Mouse (Mus musculus): ENCODE results near the gene P4ha1.
"Not testable (repeated sequence)": the region's sequence is repeated elsewhere in the genome, so short reads cannot be mapped to it uniquely, and the experiment has no call there.

P4ha1 gene

DNA sequence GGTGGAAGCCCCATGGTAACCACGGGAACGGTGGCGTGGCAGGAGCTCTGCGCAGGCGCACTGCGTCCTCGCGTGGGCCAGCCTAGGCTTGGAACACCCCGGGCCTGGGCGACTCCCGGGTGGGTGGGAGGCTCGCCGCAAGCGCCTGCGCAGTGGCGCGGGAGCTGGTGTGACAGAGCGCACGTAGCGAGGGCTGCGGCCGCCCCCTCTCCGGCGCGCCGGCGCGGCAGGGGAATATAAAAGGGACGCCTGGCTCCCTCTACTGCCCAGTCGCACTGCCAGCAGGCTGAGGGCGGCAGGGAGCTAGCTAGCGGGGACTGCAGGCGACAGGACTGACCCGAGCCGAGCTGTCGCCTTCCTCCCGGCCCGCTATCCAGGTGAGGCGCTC, at the start of gene P4ha1:
Gene P4ha1 (plus strand): TSS at position 197 of the 388 bp plus-strand sequence.
- peak; percentile 100 for DNase-seq

GRCm38 (mm10) chr10:59275745-59276144, 47.4 kb upstream of the P4ha1 start:
- no peak for DNase-seq

- DNase-seq = peak; percentile 55
Measured at GRCm38 (mm10) chr10:59277116-59277515, 46.0 kb upstream of the P4ha1 start.

DNA sequence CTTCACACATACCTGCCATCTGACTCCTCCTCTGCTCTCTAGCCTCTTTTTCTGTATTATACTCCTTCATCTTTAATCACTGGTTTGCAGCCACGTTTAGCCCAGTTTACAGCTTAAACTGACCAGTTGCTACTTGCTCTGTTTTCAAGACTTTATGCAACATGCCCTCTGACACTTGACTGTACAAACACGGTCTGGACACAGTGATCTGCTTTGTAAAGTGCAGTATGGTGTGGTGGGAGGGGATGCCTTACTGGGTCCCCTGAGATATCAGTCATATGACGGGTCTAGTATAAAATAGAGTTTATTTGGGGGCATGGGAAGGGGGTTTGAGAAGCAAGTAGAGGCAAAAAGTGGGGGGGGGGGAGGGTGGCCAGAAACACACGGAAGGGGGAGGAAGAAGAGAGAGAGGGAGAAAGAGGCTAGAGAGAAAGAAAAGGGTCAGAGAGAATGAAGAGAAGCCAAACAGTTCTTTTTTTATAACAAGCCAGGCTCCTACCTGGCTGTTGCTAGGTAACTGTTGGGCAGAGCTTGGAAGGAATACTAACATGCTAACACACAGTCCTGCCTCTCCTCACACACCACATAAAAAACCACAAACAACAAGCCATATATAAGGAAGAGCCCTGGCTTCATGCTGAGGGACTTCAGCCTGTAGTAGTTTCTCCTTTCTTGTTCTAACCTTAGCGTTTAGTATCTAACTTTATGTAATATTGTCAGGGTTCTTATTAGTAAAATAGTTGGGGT, 45.2 kb upstream of the P4ha1 start:
- DNase-seq = no peak

GRCm38 (mm10) chr10:59283164-59283563, 39.9 kb upstream of the P4ha1 start:
- DNase-seq = no peak

DNA sequence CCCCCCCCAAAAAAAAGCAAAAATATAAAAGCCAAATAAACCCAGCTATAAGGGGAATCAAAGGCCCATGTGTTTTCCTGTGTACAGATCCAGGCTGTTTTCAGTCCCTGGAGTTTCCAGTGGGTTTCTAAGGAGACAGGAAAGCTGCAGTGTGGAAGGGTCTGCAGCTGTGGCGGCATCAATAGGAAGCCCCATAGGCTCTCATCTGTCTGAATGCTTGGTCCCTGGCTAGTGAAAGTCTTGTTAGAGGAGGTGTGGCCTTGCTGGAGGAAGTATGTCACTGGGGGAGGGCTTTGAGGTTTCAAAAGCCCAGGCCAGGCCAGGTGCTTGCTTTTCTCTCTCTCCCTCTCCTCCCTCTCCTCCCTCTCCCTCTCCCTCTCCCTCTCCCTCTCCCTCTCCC, 39.3 kb upstream of the P4ha1 start:
- DNase-seq = no peak

- peak; percentile 83 for DNase-seq
Measured at GRCm38 (mm10) chr10:59285530-59285929, 37.6 kb upstream of the P4ha1 start.

DNA sequence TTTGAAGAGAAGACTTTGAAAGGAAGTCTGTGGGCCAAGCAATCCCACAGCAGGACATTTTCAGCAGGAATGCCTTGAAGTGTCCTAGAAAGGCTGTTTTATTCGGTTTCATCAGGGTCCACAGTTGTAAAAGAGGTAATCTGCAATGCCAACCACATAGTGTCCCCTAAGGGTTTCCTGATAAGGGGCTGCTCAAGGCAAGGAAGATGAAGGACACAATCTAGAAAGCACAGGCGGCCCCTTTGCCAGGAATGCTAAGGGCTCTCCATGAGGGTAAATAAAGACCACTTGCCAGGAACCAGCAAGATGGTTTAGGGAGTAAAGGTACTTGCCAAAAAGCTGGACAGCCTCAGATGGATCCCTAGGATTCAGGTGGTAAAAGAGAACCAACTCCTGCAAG, 35.8 kb upstream of the P4ha1 start:
- no peak for DNase-seq

DNA sequence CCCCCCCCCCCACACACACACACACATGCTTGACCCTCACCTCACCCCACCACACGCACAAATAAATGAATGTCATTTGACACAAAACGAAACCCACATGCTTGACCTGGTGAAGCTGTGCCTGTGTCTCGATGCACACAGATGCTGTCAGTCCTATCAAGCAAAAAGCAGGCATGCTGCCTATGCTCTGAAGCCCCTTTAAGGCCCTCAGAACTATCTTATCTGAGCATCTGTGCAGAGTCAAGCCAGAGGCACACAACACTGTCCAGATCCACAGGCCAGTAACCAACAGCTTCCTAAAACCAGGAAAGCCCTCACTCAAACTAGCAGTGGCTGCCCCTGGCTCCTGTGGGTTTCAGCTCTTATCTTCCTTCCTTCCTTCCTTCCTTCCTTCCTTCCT, 35.4 kb upstream of the P4ha1 start:
- no peak for DNase-seq

- no peak for DNase-seq
Measured at GRCm38 (mm10) chr10:59289062-59289461, 34.0 kb upstream of the P4ha1 start.

- peak; percentile 52 for DNase-seq
Measured at GRCm38 (mm10) chr10:59291536-59291935, 31.6 kb upstream of the P4ha1 start.

DNA sequence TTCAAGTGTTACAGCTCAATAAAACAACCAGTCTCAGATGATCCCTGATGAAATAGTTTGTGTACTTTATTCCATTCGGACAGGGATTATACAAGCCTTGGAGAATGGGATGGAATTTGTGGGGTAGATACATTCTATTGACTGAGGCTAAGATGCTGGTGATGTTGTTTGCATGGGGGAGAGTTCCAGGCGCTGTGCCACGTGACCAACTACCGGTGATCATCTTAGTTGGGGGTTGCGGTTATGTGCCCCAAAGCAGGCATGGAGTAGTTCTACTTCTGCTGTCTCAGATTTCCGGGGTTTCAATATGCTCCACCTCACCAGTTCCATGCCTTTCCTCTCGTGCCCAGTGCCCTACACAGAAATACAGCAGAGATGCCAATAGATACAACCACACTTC, 31.0 kb upstream of the P4ha1 start:
- no peak for DNase-seq

- peak; percentile 88 for DNase-seq
Measured at GRCm38 (mm10) chr10:59292558-59292957, 30.5 kb upstream of the P4ha1 start.

DNA sequence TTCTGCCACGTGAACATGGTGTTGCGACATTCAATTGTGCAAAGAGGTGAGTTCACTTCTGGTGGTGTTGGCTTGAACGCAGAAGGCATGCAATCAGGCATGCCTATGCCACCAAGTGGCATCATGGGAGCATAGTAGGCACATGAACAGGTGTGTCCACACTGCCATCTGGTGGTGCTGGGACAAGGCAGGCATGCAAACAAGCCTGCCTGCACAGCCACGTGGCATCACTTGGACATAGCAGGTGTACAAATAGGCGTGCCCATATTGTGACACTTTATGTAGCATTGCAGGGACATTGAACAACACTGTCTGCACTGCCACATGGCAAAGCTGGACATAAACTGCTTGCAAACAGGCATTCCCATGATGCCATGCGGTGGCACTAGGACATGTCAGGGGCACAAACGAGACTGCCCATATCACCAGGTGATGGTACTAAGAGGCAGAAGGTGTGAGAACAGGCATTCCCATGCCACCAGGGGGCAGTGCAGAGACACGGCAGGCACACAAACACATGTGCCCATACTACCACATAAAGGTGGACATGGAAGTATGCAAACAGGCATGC, 27.8 kb upstream of the P4ha1 start:
- peak; percentile 79 for DNase-seq

- peak; percentile 85 for DNase-seq
Measured at GRCm38 (mm10) chr10:59296261-59296660, 26.8 kb upstream of the P4ha1 start.

DNA sequence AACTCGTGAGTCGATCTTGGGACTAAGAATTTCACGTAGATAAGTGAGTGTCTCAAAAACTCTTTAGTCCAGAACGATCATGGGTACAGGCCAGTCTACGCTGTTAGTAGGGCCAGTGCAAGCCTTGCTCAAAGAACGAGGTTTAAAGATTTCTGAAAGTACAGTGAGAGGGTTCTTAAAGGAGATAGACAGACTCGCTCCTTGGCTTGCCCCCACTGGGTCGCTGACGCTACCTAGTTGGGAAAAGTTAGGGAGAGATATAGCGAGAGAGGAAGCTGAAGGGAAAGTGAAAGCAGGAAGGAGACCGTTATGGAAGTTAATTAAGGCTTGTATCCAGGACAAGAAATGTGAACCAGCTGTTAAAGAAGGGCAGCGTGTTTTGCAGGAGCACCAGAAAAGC, 20.4 kb upstream of the P4ha1 start:
- DNase-seq = not testable (repeated sequence)

- peak; percentile 71 for DNase-seq
Measured at GRCm38 (mm10) chr10:59308993-59309715, 13.9 kb upstream of the P4ha1 start.

DNA sequence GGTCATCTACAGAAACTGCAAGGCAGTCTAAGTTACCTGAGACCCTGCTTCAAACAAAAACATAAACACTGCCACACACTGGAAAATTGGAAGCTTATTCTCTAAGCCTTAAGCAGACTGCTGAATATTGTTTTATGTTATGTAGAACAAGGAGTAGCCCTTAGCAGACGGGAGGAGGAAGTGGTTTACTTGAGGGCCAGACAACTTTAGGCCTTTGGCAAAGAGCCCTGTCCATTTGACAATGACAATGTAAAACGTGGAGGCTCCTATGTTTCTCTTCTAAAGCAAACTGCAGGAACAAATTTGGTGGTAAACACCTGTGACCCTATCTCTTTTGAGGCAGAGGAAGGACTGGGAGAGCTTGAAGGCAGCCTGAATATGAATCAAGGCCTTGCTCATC, 13.0 kb upstream of the P4ha1 start:
- DNase-seq = no peak

DNA sequence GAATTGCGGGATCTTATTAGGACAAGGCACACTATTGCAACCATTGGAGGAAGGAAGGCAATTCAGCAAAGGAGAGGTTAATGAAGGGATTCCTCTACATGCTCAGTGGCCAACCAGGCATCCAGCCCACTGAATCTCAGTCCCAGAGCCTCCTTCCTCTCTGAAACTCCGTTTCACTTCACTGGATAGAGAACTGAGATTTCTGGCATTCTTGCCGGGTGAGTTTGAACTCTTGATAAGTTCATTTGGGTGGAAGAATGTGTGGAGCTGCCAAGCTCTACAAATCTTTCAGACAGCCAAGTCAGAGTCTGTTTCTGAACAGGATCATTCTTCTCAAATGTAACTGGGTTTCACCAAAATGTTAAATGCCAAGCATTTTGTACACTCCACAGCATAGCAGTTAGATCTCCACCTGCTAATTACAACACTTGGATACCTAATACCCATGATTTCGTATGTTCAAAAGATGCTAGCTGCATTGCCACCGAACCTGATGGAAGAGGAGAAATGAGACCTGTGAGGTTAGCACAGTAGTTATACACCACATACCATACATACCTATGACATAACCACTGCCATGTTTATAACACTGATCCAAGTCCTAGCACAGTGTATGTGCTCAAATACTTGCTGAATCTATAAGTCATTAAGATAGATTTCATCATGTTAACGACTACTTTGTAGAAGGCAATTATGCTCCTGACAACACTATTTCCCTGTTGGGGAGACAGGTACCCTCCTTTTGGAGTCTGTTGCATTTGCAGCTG, 12.2 kb upstream of the P4ha1 start:
- DNase-seq = peak; percentile 86

- DNase-seq = no peak
Measured at GRCm38 (mm10) chr10:59311881-59312280, 11.2 kb upstream of the P4ha1 start.

DNA sequence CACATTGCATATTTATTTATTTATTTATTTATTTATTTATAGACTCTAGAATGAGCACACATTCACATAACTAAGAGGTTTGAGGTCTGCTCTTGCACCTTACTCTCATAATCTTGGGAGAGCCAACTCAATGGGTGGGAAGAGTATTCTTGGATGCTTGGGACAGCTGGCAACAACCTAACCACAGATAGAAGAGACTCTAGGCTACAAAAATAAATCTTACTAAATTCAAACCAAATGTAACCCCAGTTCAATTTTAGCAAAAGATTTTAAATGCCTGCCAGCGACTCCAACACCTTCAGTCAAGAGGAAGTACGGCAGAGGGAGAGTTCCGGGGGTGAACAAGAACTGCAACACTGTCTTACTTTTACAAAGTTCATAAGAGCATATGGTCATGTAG, 2.0 kb upstream of the P4ha1 start:
- DNase-seq = no peak

DNA sequence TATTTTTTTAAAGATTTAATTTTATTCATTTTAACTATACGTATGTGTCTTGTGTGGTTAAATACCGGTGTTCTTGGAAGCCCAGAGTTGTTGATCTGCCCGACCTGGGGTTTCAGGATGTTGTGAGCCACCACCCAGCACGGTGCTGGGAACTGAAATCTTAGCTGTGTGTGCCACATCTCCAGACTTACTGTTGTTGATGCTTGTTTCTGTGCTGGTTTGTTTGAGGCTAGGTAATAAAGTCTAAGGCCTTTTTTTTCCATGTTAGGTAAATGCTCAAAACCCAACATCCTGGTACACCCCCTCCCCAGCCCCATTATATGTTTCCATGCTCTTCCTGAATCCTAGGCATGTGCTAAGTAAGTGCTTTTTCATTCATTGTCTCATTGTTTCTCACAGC, 825 bp upstream of the P4ha1 start:
- DNase-seq = no peak

GRCm38 (mm10) chr10:59323488-59324161, 529 bp downstream of the P4ha1 start:
- DNase-seq = no peak

All from kidney, postnatal 14 days (tissue).